Mouse (Mus musculus): ENCODE data around the gene Safb.
A peak's percentile ranks its signal among the peaks of the same experiment; 100 is the strongest.

Gene Safb

DNA sequence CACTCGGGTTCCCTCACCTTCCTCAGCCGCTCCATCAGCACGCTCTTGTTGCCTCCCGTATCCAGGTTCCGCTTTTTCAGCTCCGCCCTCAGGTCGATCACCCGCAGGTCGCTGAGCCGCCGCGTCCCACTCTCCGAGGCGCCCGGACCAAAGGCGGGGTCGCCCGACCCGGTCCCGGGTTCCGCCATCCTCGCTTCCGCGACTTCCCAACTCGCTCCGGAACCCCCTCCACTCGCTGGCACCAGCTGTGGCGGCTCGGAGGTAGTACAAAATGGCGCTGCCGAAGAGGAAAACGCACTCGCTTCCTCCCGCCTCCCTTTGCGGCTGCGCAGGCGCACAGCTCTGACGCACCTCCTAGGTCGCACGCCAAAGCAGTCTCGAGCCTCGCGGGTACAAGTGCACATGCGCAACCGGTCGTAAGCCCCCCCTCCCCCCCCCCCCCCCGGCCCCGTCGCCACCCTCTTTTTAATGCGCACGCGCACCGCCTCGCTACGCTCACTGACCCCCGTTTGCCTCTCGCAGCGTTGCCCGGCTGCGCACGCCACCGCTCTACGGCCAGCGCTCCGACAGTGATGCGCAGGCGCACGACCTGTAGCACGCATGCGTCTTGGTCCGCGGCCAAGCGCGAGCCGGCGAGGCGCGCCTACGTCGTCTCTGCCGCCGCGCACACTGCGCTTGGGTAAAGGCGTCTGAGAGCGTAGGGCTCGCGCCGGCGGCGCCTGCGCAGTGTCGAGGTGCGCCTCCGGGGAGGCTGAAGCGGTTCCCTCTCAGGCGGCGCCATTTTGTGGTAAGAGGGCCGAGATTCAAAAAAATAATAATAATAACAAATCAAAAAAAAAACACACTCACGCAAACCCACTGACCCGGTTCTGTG is at the start of gene Safb, which contains the start of gene Safb2:
Gene Safb (plus strand): TSS at position 569 of the 874 bp plus-strand sequence.
Gene Safb2 (minus strand): TSS at position 329 of the 874 bp plus-strand sequence.
- peak; percentile 77 for ATAC-seq (ENCODE audit: insufficient number of reproducible peaks, low FRiP score, low TSS enrichment)

DNA sequence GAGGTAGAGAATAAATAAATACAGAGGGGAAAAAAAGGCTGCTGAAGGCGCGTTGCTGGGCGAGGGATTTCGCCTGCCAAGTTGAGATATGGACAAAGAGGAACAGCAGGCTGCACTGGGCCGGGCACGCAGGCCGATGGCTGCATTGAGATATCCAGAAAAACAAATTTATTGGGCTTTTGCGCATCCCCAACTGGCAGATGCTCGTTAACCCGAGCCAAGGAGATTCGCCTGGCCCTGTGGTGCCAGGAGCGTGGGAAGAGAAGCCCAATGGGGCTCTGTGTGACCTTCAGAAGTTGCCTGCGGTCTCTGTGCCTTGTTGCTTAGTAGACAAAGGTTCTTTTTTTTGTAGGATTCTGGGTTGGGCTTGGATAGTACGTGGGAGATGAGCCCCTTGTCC is 48.4 kb upstream of the Safb start:
- ATAC-seq (ENCODE audit: insufficient number of reproducible peaks, low FRiP score, low TSS enrichment) = peak; percentile 52; the same call in 1 of the 2 replicates

- no peak for ATAC-seq (ENCODE audit: insufficient number of reproducible peaks, low FRiP score, low TSS enrichment)
These were observed 47.8 kb upstream of the Safb start for GRCm38 (mm10) chr17:56536874-56537273.

GRCm38 (mm10) chr17:56537912-56538311 is 46.7 kb upstream of the Safb start:
- ATAC-seq (ENCODE audit: insufficient number of reproducible peaks, low FRiP score, low TSS enrichment) = no peak

- ATAC-seq (ENCODE audit: insufficient number of reproducible peaks, low FRiP score, low TSS enrichment) = no peak
These were observed 44.1 kb upstream of the Safb start for GRCm38 (mm10) chr17:56540562-56540975.

GRCm38 (mm10) chr17:56542736-56543135 is 41.9 kb upstream of the Safb start:
- no peak for ATAC-seq (ENCODE audit: insufficient number of reproducible peaks, low FRiP score, low TSS enrichment)

DNA sequence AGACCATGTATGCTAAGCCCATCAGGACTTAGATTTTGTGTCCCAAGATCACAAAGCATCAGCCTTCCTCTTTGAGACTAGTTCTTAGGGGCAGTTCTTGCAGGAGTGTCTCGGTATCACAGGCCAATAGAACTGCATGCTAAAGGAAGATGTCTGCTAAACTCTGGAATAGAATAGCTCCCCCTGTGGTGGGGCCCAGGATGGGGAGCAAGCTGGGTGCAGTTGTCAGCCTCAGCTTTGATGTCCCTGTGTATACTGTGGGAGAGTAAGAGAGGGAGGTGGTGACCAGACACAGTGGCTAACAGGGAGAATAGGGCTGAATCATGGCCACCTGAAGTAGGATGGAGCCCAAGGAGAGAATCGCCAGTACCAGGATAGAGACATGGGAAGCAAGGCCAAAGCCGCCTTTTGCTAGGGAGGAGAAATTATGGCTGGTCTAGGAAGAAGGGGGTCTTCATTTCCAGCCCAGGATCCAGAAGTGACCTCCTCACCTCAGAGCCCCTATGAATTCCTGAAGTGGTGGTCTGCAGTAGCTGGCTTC is 40.9 kb upstream of the Safb start:
- no peak for ATAC-seq (ENCODE audit: insufficient number of reproducible peaks, low FRiP score, low TSS enrichment)

- ATAC-seq (ENCODE audit: insufficient number of reproducible peaks, low FRiP score, low TSS enrichment) = no peak
These were observed 39.8 kb upstream of the Safb start for GRCm38 (mm10) chr17:56544699-56545387.

DNA sequence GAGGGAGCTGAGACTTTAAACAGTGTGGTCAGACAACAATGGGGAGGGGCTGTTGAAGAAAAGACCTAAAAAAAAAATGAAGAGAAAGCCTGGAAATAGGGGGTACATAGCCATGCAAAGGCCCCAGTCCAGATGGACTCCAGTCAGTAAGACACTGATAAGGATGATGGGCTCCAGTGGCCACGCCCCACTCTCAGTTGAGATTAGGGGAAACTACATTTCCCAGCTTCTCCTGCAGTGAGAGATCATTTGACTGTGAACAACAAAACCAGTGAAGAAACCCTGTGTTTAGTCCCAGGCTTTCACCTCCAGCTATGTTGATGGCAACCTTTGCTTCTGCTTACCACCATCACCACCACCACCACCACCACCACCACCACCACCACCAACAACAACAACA is 38.7 kb upstream of the Safb start:
- no peak for ATAC-seq (ENCODE audit: insufficient number of reproducible peaks, low FRiP score, low TSS enrichment)

DNA sequence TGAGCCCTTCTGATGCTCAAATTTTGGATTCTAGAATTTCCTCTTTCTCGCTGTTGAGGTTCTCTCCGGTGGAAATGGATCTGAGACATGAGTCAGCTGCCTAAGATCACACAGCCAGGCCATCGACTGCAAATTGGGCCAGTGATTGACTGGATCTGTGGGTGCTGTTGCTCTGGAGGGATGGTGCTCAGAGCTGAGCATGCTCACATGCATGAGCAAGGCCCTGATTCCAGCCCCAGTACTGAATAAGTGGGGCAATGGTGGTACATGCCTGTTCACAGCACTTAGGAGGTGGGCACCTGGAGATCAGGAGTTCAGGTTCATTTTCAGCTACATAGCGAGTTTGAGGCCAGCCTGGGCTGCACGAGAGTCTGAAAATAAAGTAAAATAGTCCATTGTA is 38.0 kb upstream of the Safb start:
- ATAC-seq (ENCODE audit: insufficient number of reproducible peaks, low FRiP score, low TSS enrichment) = no peak

DNA sequence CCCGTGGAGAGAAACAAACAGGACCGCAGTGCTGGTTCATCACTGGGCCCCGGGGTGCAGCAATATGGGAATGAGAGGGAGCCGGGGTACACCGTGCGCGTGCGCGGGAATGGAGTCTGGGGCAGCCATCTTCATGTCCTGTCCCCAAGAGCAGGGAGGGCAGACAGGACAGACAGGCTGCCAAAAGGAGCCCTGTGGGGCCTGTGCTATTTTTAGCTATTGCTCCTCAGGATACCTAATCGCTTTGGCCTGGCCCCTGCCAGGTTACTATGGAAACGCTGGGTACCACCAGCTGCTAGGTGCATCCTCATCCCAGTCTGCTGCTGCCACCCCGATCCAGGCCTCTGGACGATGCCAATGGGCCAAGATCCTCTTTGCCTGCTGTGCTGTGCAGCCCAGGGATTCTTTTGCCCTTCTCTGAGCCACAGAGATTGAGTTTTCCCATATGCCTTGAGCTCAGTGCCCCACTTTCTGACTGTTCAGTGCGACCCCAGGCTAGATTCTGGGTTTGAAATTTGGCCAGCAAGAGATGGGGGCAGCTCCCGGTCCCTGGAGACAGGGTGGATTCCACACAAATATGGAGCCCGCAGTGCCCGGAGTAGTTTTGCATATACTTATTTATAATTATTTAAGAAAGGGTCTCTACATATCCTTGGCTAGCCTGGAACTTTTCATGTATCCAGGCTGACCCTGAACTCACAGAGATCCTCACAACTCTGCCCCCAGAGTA is 37.3 kb upstream of the Safb start:
- ATAC-seq (ENCODE audit: insufficient number of reproducible peaks, low FRiP score, low TSS enrichment) = peak; percentile 85

- ATAC-seq (ENCODE audit: insufficient number of reproducible peaks, low FRiP score, low TSS enrichment) = no peak
These were observed 36.6 kb upstream of the Safb start for GRCm38 (mm10) chr17:56547846-56548604.

DNA sequence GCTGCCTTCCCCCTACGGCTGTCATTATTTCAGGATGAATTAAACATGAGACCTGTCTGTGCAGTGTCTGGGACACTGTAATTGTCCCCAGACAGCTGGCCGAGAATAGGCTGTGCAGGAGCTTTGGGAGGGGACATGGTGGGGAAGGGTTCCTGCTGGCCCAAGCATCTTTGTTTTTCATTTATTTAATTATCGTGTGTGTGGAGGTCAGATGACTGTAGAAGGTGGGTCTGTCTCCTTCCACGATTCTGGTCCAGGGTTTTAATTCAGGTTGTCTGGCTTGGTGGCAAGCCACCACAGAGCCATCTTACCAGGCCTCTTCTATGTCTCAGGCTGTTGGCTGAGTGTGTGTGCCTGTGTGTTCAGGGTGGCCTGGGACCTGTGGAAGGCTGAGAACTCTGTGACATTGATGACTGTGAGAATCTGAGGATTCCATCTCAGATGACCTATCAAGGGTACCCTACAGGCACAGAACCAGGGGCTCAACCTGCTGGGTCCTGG is 36.0 kb upstream of the Safb start:
- ATAC-seq (ENCODE audit: insufficient number of reproducible peaks, low FRiP score, low TSS enrichment) = no peak

DNA sequence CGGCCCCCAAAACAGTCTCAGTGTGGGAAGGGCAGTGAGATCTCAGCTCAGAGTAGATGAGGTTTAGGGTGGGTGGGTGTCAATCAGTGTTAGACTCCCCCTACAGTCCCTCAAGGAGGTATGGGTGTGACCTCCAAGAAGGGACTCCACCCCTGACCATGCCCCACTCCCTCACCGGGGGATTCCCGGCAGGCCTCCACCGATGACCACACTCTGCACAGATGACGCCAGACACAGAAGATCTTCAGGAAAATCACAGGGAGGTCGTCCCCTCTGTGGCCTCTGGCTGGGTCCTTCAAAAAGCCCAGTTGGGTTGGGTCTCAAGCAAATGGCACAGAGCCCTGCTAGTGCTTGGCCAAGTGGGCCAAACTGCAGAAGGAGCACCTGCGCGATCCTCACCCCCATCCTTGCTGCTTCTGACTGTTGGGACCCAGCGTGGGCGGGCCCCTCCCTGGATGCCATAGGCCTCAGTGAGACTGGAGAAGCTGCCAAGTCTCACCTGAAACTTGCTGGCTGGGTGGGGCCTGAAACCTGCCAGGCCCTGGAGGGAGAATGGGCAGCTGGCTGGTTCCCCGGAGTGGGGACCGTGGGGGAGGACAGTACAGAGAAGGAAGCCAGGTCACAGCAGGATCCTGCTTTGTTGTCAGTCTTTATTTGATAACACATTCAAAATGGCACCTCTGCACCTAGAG is 33.7 kb upstream of the Safb start:
- ATAC-seq (ENCODE audit: insufficient number of reproducible peaks, low FRiP score, low TSS enrichment) = no peak

GRCm38 (mm10) chr17:56551841-56552581 is 32.6 kb upstream of the Safb start:
- ATAC-seq (ENCODE audit: insufficient number of reproducible peaks, low FRiP score, low TSS enrichment) = no peak

- ATAC-seq (ENCODE audit: insufficient number of reproducible peaks, low FRiP score, low TSS enrichment) = no peak
These were observed 31.8 kb upstream of the Safb start for GRCm38 (mm10) chr17:56552781-56553363.

DNA sequence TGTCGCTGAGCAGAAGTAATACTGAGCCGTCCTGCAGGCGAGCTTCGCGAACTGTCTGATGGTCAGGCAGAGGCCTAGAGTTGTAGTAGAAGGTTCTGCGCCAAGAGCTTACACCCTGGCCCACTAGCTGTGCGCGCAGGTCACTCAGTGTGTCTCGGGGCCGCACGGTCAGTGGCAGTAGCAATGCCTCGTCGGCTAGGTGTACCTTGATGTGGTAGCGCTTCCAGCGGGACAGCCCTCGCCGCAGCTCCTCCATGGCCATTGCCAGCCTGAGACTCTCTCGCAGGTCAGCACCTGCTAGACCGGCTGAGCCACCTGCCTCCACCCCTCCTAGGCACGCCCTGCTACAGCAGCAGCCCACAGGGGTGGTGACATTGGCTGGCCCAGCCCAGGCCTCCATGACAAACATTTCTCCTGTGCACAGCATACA is 30.5 kb upstream of the Safb start, which contains the start of gene Gm20219:
Gene Gm20219 (minus strand): TSS at position 266 of the 430 bp plus-strand sequence.
- ATAC-seq (ENCODE audit: insufficient number of reproducible peaks, low FRiP score, low TSS enrichment) = no peak

GRCm38 (mm10) chr17:56558448-56558847 is 26.2 kb upstream of the Safb start:
- ATAC-seq (ENCODE audit: insufficient number of reproducible peaks, low FRiP score, low TSS enrichment) = peak; percentile 45; the same call in 1 of the 2 replicates
